Mouse (Mus musculus) left cerebral cortex, adult 8-10 months (tissue): ENCODE measurements around the gene Kdelr1. TPM values are rescaled to one million over a fixed set of nuclear protein-coding genes. Genes with fewer than 3 reads are reported as not detected.
"Not testable (repeated sequence)": the region's sequence is repeated elsewhere in the genome, so short reads cannot be mapped to it uniquely, and the experiment has no call there.

ENCODE experiments used
- DNase-seq, 2 experiments: peaks; one replicate each; pipeline ENCODE4 v3.0.0; 2022; ENCODE audit warnings: low spot score in 2 of 2
- total RNA-seq, 4 experiments: library from RNA; stranded (reverse); gene quantifications; 2 replicates each; pipeline ENCODE4 v1.2.4; 2022

Gene Kdelr1
- total RNA-seq, 4 experiments from 2014 or later: 67.2 to 79.8 (median 74.9) TPM

- no peak for DNase-seq
Measured at GRCm38 (mm10) chr7:45869787-45870186, 2.8 kb upstream of the Kdelr1 start.

DNA sequence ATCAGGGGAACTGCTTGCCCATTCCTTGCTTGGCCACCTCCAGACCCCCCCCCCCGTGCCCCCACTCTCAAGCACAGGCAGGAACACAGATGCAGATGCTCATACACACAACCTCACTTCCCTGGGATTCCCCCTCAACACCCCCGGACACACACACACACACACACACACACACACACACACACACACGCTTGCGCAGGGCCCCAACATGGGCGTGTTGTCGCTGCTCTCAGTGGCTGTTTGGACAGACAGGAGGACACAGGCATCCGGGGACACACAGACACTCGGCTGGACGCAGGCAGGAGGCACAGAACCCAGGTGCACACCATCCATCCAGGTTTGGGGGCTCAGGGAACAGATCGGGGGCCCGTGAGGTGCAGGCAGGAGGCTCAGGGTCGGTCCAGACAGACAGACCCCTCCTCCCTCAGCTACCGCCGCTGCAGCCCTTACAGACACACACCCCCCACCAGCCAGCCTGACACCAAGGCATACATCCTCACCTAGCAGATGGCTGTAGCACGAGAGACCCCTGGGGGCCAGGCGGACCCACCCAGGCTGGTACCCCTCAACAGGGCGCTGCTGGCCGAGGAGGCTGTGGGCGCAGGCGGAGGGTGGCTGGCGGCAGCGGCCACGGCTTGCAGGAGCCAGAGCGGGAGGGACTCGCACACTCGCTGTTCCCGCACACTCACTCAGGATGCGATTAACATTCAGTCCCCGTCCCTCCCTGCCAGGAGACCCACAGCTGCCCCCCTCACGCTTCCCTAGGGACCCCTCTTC is 2.1 kb upstream of the Kdelr1 start:
- DNase-seq: no peak

GRCm38 (mm10) chr7:45873061-45873947 is 732 bp downstream of the Kdelr1 start:
- peak in 1 of 2 experiments; percentile 49 for DNase-seq

DNA sequence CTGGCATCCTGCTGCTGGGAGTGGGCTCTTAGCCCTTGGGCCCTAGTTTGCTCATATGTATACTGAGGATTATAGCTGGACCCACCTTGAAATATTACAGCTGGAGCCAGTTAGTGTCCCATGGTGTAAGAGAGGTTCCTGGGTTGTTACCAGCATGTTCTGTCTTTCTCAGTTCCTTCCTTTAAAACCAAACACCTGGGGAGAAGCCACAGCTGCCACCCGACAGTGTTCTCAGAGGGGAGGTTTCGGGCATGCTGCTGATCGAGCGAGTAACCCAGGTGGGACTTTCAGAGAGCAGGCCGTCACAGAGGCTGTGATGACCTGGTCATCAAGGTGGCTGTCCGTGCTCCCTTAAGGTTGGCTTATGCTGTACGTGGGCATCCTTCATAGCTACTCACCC is 4.3 kb downstream of the Kdelr1 start:
- no peak for DNase-seq

DNA sequence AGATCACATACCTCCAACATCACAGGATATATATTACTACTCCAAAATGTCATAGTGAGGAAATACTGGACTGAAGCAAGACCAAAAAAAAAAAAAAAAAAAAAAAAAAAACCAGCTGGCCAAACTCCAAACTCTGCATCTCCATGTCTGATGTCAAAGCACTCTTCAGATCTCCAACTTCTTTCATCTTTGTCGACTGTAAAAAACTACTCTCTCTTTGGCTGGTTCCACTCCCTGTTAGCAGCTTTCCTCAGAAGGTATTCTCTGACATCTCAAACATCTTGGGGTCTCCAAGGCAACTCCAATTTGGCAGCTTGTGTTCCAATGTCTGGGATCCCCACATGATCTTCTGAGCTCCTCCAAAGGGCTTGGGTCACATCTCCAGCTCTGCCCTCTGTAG is 5.7 kb downstream of the Kdelr1 start, which contains the start of gene Grin2d:
TSS of gene Grin2d (minus strand) at position 101 of the 400 bp plus-strand sequence.
- DNase-seq: not testable (repeated sequence)

GRCm38 (mm10) chr7:45880531-45880930 is 8.0 kb downstream of the Kdelr1 start:
- no peak for DNase-seq

- no peak for DNase-seq
Measured at GRCm38 (mm10) chr7:45881011-45881410, 8.4 kb downstream of the Kdelr1 start.

GRCm38 (mm10) chr7:45887246-45887645 is 14.7 kb downstream of the Kdelr1 start:
- DNase-seq: no peak

DNA sequence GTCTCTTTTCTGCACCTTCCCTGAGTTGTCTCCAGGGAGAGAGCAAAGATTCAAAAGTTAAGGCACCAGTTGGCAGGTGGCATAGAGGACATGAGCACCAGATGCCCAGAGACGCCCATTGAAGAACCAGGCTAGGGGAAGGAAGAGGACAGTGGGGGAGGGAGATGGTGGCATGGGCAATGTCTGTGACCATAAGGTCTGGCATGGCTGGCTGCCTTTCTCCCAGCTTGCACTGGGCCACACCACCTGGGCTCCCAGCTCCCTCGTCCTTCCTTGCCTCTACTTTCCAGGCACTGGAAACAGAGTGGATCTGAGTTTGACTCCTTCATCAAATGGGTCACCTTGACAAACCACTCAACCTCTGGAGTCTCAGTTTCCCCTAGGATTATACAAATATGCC is 20.1 kb downstream of the Kdelr1 start:
- no peak for DNase-seq

DNA sequence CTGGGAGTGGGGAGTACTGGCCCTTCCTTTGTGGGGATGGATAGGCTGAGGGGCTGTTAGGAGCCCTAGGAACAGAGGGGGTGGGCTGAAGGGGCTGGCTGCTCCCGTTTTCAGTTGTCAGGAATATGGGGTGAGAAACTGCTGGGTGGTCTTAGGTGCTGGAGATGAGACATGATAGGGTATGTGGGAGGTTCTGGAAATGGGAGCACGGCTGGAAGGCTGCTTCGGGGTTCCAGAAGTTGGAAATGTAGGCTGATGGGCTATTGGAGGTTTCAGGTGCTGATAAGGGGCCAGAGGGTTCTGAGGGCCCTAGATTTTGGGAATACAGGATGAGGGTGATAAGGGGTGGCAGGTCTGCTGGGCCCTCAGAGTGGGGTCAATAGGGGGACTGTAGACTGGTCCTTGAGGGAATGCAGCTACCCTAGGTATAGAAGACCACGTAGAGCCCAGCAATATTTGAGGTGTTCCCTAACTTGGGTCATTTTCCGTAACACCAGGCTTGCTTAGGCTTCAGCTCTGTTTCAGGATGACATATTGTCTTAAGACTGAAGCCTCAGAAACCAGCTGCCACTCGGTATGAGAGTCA is 23.5 kb downstream of the Kdelr1 start:
- no peak for DNase-seq

DNA sequence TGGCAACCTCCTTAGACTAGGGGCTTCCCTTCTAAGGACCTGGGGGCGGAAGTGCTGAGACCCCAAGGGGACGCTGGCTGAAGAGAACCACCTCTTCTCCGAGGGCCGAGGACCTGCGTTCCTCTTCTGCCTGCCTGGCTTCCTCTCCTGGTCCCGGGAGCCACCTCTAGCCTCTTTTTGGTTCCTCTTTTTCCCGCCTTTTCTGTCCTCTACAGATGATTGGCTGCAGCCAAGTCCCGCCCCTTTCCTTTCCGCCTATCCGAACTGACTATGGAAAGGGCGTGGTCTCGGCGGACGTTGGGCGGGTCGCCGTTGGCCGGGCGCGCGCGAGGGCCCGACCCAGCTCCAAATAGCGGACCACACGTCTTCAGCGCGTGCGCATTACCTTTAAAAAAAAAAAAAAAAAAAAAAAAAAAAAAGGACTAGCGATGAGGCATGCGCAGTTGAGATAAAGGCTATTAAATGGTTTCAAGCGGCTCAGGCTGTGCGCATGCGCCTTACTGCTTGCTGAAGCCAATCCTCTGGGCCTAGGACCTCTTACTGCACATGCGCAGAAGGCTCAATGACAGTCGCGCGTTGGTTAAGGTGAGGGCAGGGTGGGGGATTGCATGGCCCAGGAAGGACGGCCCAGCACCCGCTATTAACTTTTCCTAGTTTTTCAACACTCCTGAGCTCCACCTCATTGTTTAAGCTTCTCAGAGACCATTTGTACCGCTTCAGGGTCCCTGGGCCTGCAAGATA is 24.1 kb downstream of the Kdelr1 start, which contains the start of the genes Syngr4 and Tmem143:
TSS of gene Syngr4 (minus strand) at position 198 of the 741 bp plus-strand sequence.
TSS of gene Tmem143 (plus strand) at position 425 of the 741 bp plus-strand sequence.
- DNase-seq: peak; percentile 85 to 97

DNA sequence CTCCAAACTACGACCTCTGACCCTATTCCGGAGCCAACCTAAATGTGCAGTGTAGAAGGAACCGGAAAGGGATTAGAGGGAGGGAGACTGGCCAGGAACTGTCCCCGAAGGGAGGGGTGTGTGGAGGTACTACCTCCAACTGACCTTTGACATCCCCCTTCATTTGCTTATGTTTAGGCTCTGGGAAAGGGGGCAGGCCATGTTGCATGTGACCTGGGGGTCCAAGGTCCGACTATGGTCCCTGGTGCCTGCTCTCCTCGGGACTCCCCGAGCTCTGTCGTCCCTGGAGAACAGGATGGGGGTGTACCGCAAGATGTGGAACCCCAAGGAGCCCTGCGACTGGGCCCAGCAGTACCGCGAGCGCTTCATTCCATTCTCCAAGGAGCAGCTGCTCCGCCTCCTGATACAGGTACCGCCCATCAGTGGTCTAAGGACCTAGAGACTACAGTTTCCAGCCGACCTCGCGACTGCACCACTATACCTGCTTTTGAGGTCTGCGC is 24.7 kb downstream of the Kdelr1 start:
- peak in 1 of 2 experiments; percentile 43 for DNase-seq

GRCm38 (mm10) chr7:45898125-45898524 is 25.6 kb downstream of the Kdelr1 start:
- not testable (repeated sequence) for DNase-seq

- no peak for DNase-seq
Measured at GRCm38 (mm10) chr7:45901562-45901961, 29.0 kb downstream of the Kdelr1 start.

DNA sequence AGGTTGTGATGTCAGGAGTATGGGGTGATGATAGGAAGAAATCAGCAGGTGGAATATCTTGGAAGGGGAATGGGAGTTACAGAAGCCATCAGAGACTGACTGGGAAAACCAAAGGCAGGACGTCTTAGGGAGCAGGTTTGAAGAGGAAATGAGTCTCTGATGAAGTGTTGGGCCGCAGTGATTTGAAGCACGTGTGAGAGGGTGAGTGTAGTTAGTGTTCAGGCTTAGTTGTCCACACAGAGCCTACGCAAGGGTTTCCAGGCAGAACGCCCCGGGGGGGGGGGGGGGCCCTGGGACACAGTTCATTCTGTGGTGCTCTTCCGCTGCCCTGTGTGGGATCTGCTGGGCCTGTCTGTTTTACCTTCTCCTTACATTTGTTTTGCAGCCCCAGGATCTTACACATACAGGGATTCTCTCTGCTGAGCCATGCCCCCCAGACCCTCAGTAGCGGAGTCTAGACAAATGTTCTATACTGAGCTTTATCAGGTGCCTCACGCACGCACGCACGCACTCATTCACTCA is 30.0 kb downstream of the Kdelr1 start:
- no peak for DNase-seq

DNA sequence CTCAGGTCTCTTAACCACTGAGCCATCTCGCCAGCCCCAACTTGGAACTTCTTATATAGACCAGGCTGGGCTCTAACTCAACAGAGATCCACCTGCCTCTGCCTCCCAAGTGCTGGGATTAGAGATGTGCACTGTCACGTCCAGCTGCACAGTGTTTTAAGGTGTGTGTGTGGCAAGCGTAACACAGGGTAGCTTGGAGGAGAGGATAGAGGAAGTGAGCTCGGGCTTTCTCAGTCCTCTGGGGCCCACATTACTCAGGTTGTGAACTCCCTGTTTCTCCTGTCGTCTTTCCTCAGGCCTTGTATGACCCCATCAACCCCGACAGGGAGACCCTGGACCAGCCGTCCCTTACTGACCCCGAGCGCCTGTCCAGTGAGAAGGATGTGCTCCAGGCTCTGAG is 34.0 kb downstream of the Kdelr1 start:
- no peak for DNase-seq

DNA sequence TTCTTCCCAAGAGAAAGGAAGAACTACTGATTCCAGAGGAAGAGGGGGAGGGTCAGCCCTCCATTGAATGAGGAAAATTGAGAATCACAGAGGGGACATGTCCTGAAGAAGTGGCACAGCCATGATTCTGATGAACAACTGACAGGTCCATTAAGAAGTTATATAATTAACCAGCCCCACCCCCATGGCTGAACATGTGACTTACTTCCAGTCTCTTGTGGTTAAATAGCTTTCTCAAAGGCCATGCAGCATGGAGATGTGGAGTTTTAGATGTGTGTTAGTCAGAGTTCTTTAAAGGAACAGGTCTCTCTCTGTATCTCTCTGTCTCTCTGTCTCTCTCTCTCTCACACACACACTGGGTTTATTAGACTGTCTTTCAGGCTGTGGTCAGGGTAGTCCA is 35.8 kb downstream of the Kdelr1 start:
- DNase-seq: no peak

DNA sequence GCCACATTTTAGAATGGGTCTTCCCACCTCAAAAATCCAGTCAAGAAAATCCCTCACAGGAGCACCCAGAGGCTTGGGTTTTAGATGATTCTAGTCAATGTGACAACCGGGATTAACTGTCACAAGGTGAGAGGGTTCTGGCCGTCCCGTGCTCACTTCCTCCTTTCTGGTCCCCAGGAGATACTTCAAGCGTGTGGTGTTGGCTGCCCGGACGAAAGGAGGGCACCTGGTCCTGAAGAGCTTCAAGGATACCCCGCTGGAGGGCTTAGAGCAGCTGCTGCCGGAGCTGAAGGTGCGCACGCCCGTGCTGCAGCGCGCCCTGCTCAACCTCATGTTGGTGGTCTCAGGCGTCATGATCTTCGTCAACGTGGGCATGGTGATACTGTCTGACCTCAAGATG is 36.6 kb downstream of the Kdelr1 start:
- DNase-seq: no peak

- DNase-seq: no peak
Measured at GRCm38 (mm10) chr7:45914067-45914466, 41.5 kb downstream of the Kdelr1 start.

DNA sequence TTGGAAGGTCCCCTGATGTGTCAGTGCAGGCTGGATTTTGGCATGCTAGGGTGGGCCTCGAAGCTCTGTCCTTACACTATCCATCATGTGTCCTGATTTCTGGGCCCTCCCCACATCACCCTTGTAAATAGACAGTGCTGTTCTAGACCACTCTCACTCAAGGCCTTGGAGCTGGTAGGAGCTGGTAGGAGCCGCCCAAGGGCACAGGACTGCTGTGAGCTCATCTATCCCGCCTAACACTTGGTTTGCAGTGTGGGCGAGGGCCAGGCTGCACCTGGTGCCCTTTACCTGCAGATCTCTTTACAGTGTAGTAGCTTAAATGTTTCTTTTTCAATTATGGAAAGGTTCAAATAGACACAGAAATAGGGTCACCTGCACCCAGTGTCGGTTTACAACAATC is 42.4 kb downstream of the Kdelr1 start:
- DNase-seq: no peak
